Mouse (Mus musculus) lung, embryonic 14.5 days (tissue): ENCODE measurements around the gene Wnt5a. TPM values are rescaled to one million over a fixed set of nuclear protein-coding genes. Genes with fewer than 3 reads are reported as not detected.

Experiments
- ATAC-seq: fragments of 200-750 bp; cut with Nextera tagmentation; 2 replicates; pipeline ENCODE4 v1.8.0; 2017; ENCODE audit warnings: mild to moderate bottlenecking, moderate TSS enrichment, moderate library complexity; ENCODE audit not compliant: insufficient read depth
- DNase-seq: peaks from one replicate; pipeline ENCODE4 v3.0.0-alpha.2; 2015
- H3K27ac ChIP-seq: fragments of 300-500 bp; sonication (generic); 2 replicates; pipeline ENCODE4 v1.5.1; 2014; ENCODE audit warnings: low read depth, mild to moderate bottlenecking, moderate library complexity
- H3K27me3 ChIP-seq: fragments of 300-500 bp; sonication (generic); 2 replicates; pipeline ENCODE4 v1.6.1; 2014; ENCODE audit warnings: low read length, control low read depth; ENCODE audit not compliant: insufficient read depth
- H3K36me3 ChIP-seq: fragments of 300-500 bp; sonication (generic); 2 replicates; pipeline ENCODE4 v1.6.1; 2014; ENCODE audit warnings: control low read depth; ENCODE audit not compliant: insufficient read depth
- H3K4me1 ChIP-seq: fragments of 300-500 bp; sonication (generic); 2 replicates; pipeline ENCODE4 v1.6.1; 2014; ENCODE audit warnings: antibody characterized with exemption, control low read depth; ENCODE audit not compliant: insufficient read depth
- H3K4me2 ChIP-seq: fragments of 300-500 bp; sonication (generic); 2 replicates; pipeline ENCODE4 v1.6.1; 2014; ENCODE audit warnings: mild to moderate bottlenecking
- H3K4me3 ChIP-seq: fragments of 300-500 bp; sonication (generic); 2 replicates; pipeline ENCODE4 v1.5.1; 2014; ENCODE audit warnings: low read depth, low read length
- H3K9ac ChIP-seq: fragments of 300-500 bp; sonication (generic); 2 replicates; pipeline ENCODE4 v1.6.1; 2014
- H3K9me3 ChIP-seq: fragments of 300-500 bp; sonication (generic); 2 replicates; pipeline ENCODE4 v1.6.1; 2016; ENCODE audit warnings: low read depth, low read length, control low read depth
- CTCF ChIP-seq: IDR thresholded peaks from 2 replicates; pipeline ENCODE4 v1.5.1; 2016; ENCODE audit warnings: antibody characterized with exemption, low read depth
- WGBS: fragments of 180-500 bp; shearing (Covaris S2); extraction: QIAGEN DNeasy Blood & Tissue Kit; methylation state at CpG from one replicate; pipeline ENCODE4 v1.1.7; 2014; 5-methylcytosine and 5-hydroxymethylcytosine counted together
- polyA plus RNA-seq: library from polyadenylated mRNA; unstranded; fragments of >200 nt; fragmentation: Nextera tagmentation; extraction: Ambion mirVana; gene quantifications from 2 replicates; pipeline ENCODE4 v1.2.1, GENCODE M21; 2014

Gene Wnt5a
- polyA plus RNA-seq, 1 experiment from 2014 or later: 16.2 TPM

DNA sequence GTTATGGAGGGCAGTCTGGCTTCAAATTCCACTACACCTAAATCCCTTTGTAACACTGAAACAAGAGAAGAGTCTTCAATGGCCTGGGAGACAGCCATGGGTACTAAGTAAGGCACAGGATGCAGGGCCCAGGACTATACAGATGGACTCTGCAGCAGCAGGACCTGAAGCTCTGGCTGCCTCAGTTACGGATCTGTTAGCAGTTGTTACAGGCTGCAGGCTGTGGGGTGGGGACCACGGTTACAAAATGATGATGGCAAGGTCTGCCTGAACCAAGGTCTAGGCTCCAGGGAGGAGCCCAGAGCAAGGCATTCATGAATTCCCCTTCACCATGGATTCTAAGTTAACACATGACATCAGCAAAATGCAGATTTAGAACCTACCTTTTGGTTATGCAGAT lies 29.3 kb downstream of the Wnt5a start:
- Histone ChIP-seq H3K4me1 (no peaks in the 10 kb centered on the region), H3K4me2 (no peak overlapping the region), H3K4me3 (no peak overlapping the region), H3K9me3 (no peaks in the 10 kb centered on the region), H3K27me3 (no peaks in the 10 kb centered on the region), H3K36me3 (no peaks in the 10 kb centered on the region), H3K27ac (no peak overlapping the region), H3K9ac (no peak overlapping the region)
- ATAC-seq: no peak
- WGBS: 84% methylated on average over 2 of the region's 2 CpGs
- DNase-seq: no peak
- TF ChIP-seq CTCF: no peak

DNA sequence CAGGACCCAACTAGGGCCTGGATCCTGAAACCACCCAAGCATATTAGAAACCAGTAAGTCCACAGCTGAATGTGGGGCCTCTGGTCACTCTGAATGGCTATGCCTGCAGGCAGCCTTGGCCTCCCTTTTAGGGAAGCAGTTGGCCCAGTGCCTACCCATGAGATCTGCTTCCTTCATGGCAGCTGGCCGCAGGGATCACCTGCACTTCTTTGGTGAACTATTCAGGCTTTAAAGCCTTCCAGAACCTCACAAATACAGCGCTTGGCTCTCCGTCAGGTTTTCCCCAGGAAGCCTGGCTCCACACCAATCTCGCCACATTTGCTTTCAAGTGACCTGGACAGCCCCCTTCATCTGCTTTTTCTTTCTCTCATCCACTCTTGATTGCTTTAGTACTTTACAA lies 31.3 kb downstream of the Wnt5a start:
- no peaks in the 10 kb centered on the region for H3K4me1 ChIP-seq
- DNase-seq: no peak
- H3K9ac ChIP-seq: no peak overlapping the region
- WGBS: 64% methylated on average over 4 of the region's 4 CpGs
- H3K27me3 ChIP-seq: no peaks in the 10 kb centered on the region
- H3K36me3 ChIP-seq: no peaks in the 10 kb centered on the region
- TF ChIP-seq CTCF: no peak
- H3K4me3 ChIP-seq: no peak overlapping the region
- no peaks in the 10 kb centered on the region for H3K9me3 ChIP-seq
- no peak for ATAC-seq
- no peak overlapping the region for H3K4me2 ChIP-seq
- H3K27ac ChIP-seq: no peak overlapping the region

GRCm38 (mm10) chr14:28539577-28539976 lies 35.0 kb downstream of the Wnt5a start:
- Histone ChIP-seq H3K36me3 (no peaks in the 10 kb centered on the region), H3K4me3 (no peak overlapping the region), H3K9me3 (no peaks in the 10 kb centered on the region), H3K4me2 (no peak overlapping the region), H3K27ac (no peak overlapping the region), H3K27me3 (no peaks in the 10 kb centered on the region), H3K4me1 (no peaks in the 10 kb centered on the region), H3K9ac (no peak overlapping the region)
- no peak for TF ChIP-seq CTCF
- 87% methylated on average over 6 of the region's 6 CpGs for WGBS
- ATAC-seq (no peak), DNase-seq (no peak)

- whole genome bisulfite sequencing: 62% methylated on average over 4 of the region's 4 CpGs
- TF ChIP-seq CTCF: no peak
- H3K4me2 ChIP-seq: no peak overlapping the region
- no peak overlapping the region for H3K4me3 ChIP-seq
- H3K9ac ChIP-seq: no peak overlapping the region
- H3K4me1 ChIP-seq: no peaks in the 10 kb centered on the region
- no peaks in the 10 kb centered on the region for H3K36me3 ChIP-seq
- no peak for ATAC-seq
- no peak for DNase-seq
- no peaks in the 10 kb centered on the region for H3K27me3 ChIP-seq
- no peaks in the 10 kb centered on the region for H3K9me3 ChIP-seq
- no peak overlapping the region for H3K27ac ChIP-seq
These were observed 37.7 kb downstream of the Wnt5a start for GRCm38 (mm10) chr14:28542117-28542741.

DNA sequence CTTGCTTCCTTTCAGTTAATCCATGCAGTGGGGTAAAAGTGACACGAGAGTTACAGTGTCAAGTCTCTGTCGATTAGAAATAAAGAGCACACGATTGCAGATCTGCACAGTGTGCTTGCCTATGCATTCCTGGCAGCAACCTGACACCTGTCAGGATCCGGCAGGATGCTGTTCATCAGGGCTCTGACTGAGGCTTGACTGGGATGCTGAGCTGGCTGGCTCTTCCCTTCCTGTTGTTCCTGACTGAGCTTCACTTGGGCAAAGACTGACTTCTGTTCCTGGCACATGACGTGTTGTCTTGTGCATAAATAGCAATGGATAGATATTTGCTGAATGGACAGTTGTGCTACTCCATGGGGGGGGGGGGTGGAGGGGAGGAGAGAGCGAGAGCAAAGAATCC lies 57.3 kb downstream of the Wnt5a start:
- no peaks in the 10 kb centered on the region for H3K4me1 ChIP-seq
- H3K27me3 ChIP-seq: no peaks in the 10 kb centered on the region
- 57% methylated on average over 6 of the region's 6 CpGs for WGBS
- H3K4me2 ChIP-seq: no peak overlapping the region
- H3K9ac ChIP-seq: no peak overlapping the region
- ATAC-seq (no peak), DNase-seq (no peak)
- no peak overlapping the region for H3K4me3 ChIP-seq
- H3K9me3 ChIP-seq: no peaks in the 10 kb centered on the region
- H3K27ac ChIP-seq: no peak overlapping the region
- TF ChIP-seq CTCF: no peak
- no peaks in the 10 kb centered on the region for H3K36me3 ChIP-seq
